Mouse (Mus musculus) B cell, adult 2 months (primary cell): ENCODE data around the gene Nkain1.

Source experiments
- DNase-seq, 2 experiments: peaks; one replicate each; pipeline ENCODE4 v3.0.0; 2022

Nkain1 gene

GRCm38 (mm10) chr4:130574048-130574413 is at the start of gene Nkain1:
Gene Nkain1, minus strand, starts transcription at chr4:130574173.
- no peak for DNase-seq

- DNase-seq: no peak
These were observed 4.8 kb upstream of the Nkain1 start for GRCm38 (mm10) chr4:130578734-130579274.

- no peak for DNase-seq
These were observed 3.1 kb upstream of the Nkain1 start for GRCm38 (mm10) chr4:130577081-130577480.

GRCm38 (mm10) chr4:130576247-130576931 is 2.4 kb upstream of the Nkain1 start:
- DNase-seq: no peak

GRCm38 (mm10) chr4:130575533-130575932 is 1.6 kb upstream of the Nkain1 start:
- DNase-seq: no peak

GRCm38 (mm10) chr4:130574861-130575460 is 988 bp upstream of the Nkain1 start:
- DNase-seq: no peak

GRCm38 (mm10) chr4:130573351-130574047 is 474 bp downstream of the Nkain1 start:
- no peak for DNase-seq

- no peak for DNase-seq
These were observed 992 bp downstream of the Nkain1 start for GRCm38 (mm10) chr4:130573012-130573350.

- DNase-seq: no peak
These were observed 1.4 kb downstream of the Nkain1 start for GRCm38 (mm10) chr4:130572545-130572944.

GRCm38 (mm10) chr4:130570941-130571720 is 2.8 kb downstream of the Nkain1 start:
- DNase-seq: no peak

- DNase-seq: no peak
These were observed 5.7 kb downstream of the Nkain1 start for GRCm38 (mm10) chr4:130568043-130568978.

- no peak for DNase-seq
These were observed 10.2 kb downstream of the Nkain1 start for GRCm38 (mm10) chr4:130563820-130564219.

GRCm38 (mm10) chr4:130563260-130563756 is 10.7 kb downstream of the Nkain1 start:
- DNase-seq: no peak

- no peak for DNase-seq
These were observed 13.2 kb downstream of the Nkain1 start for GRCm38 (mm10) chr4:130560576-130561310.

GRCm38 (mm10) chr4:130559220-130559619 is 14.8 kb downstream of the Nkain1 start:
- DNase-seq: no peak

GRCm38 (mm10) chr4:130557852-130558251 is 16.1 kb downstream of the Nkain1 start:
- no peak for DNase-seq

- no peak for DNase-seq
These were observed 17.0 kb downstream of the Nkain1 start for GRCm38 (mm10) chr4:130556992-130557391.

GRCm38 (mm10) chr4:130556224-130556623 is 17.7 kb downstream of the Nkain1 start:
- DNase-seq: no peak

GRCm38 (mm10) chr4:130553121-130553448 is 20.9 kb downstream of the Nkain1 start:
- DNase-seq: no peak

GRCm38 (mm10) chr4:130552312-130553120 is 21.5 kb downstream of the Nkain1 start:
- no peak for DNase-seq
